Mouse (Mus musculus) bone marrow, adult 2 months (tissue): ENCODE measurements around the gene Atf2.

ENCODE experiments used
- CTCF ChIP-seq: fragments of 200-500 bp; IDR thresholded peaks from 2 replicates; pipeline ENCODE4 v1.5.1; 2011; ENCODE audit warnings: low read length, control low read depth; ENCODE audit not compliant: control insufficient read depth, insufficient read depth
- POLR2A ChIP-seq: fragments of 200-500 bp; IDR thresholded peaks from 2 replicates; pipeline ENCODE4 v1.6.1; 2011; ENCODE audit warnings: low read depth, mild to moderate bottlenecking, control low read depth, low read length, borderline replicate concordance; ENCODE audit not compliant: control insufficient read depth

- TF ChIP-seq CTCF (no peak), POLR2A (no peak)
Observed at GRCm38 (mm10) chr2:73775683-73776310, 116.6 kb downstream of the Atf2 start.
